Mouse (Mus musculus) central nervous system, embryonic 18 days (tissue): ENCODE measurements around the gene Smim24. TPM values are rescaled to one million over a fixed set of nuclear protein-coding genes. Genes with fewer than 3 reads are reported as not detected.

Source experiments
- polyA plus RNA-seq: library from polyadenylated mRNA; depleted of rRNA; stranded (reverse); fragments of >200 nt; gene quantifications from 2 replicates; pipeline ENCODE4 v1.2.3, GENCODE M21; 2012; rRNA removed

Gene Smim24
- 3.9 and 4.1 TPM in 2 replicates for polyA plus RNA-seq

DNA sequence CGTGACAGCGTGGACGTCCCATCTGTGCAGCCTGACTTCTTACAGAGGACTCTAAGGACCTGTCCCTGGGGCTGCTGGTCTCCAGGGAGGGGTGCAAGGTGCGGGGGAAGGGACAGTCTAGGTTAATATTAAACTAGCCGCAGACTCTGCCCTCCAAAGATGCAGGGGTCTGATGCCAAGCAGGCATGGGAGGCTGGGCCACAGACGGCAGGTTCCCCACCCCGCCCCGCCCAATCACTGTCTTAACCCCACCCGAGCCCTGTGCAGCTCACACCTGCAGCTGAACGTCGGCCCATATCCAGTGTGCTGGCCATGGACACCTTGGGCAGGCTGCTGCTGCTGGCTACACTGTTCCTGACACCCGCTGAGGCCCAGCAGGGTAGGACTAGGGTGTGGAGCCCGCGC is at the start of gene Smim24:
TSS of gene Smim24 (plus strand) at position 271 of the 405 bp plus-strand sequence.

GRCm38 (mm10) chr10:81350351-81351063 is 42.3 kb upstream of the Smim24 start, which contains the start of gene Hmg20b:
TSS of gene Hmg20b (minus strand) at chr10:81350480.

DNA sequence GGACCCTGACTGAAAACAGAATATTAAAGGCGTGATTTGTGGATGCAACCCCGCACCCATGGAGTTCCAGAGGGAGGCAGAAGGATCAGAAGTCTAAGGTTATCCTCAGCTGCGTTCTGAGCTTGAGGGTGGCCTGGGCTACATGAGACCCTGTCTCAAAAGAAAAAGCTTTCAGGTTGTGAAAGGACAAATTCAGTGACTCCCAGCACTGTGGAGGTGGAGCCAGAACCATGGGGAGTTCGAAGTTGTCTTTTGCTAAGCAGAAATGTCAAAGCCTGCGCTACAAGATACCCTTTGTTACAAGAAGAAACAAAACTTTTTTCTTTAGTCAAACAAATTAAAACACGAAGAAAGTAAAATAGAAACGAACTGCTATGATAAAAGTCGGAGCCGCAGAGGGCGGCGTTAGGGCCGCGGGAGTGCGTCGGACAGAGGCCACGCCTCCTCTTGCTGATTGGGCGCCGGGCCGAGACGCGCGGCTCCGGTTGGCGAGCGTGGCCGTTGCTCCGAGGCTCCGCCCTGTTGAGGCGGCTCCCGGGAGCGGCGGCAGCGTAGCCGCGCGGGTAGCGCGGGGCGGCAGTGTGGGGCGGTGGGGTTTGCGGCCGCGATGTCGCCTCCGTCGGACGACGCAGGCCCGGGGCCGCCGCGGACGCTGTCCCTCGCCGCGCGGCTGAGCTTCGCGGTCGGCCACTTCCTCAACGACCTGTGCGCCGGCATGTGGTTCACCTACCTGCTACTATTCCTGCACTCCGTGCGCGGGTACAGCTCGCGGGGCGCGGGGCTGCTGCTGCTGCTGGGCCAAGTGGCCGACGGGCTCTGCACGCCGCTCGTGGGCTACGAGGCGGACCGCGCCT is 35.6 kb upstream of the Smim24 start, which contains the start of gene Mfsd12:
TSS of gene Mfsd12 (plus strand) at position 501 of the 854 bp plus-strand sequence.

DNA sequence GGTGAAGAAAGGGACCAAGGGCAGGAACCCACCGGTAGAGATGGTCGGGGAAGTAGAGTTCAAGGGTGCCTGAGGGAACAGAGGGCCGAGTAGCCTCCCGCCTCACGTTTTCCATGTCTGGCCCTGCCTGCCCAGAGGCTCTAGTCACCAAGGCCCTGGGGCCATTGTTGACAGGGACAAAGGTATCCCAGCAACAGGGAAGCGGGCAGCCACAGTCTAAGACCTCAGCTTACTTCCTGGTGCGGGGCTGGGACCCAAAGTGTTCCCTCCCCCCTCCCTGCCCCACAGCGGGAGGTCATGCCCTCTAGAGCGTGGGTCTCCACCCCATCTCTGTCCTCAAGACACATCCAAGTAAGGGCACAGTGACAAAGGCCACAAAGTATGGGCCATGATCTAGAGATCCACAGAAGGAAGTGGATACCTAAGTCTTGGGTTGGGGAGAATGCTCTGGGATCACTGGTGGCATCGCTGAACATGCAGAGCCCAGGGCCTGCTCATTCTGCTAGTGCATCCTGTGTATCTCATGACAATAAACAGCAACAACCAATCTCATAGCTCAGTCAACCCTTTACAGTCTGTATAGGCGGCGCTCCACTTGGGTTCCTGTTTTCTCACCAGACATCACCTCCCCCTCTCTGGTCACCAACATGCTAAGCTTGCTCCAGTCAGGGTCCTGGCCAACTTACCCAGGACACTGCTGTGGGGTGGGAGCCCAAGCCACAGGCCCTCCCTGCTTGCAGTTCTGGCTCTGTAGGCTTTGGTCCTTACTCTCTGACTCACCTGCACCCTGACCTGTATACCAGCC is 27.0 kb upstream of the Smim24 start, which contains the start of gene 4930404N11Rik:
TSS of gene 4930404N11Rik (minus strand) at position 145 of the 805 bp plus-strand sequence.

GRCm38 (mm10) chr10:81377793-81378552 is 14.9 kb upstream of the Smim24 start, which contains the start of gene Fzr1:
TSS of gene Fzr1 (minus strand) at chr10:81378516.

DNA sequence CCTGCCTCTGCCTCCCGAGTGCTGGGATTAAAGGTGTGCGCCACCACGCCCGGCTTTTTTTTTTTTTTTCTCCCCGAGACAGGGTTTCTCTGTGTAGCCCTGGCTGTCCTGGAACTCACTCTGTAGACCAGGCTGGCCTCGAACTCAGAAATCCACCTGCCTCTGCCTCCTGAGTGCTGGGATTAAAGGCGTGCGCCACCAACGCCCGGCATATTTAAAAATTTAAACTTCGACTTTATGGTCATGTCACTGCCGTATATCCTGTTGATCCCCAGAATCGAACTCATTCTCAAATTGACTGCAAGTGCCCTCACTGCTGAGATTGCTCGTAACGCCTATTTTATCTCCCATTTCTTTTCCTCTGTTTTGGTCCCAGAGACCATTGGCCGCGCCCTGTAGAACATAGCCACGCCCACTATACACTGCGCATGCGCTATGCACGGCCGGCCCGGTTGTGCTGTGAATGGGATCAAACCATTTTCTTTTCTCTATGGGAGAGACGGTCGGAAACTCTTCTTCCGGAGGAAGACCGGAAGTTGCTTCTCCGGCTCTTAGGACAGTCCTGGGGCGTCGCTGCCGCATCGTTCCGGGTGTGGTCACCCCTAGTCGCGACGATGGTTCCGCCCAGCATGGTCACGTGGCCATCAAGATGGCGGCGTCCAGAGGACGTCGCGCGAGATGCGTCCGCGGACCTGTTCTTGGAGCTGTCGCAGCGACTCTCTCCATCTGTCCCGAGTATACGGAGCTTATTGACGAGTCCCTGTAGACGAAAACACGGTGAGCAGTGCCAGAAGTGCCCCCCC is 8.8 kb upstream of the Smim24 start, which contains the start of the genes Dohh and Gm48551:
TSS of gene Dohh (plus strand) at position 627 of the 803 bp plus-strand sequence.
TSS of gene Gm48551 (plus strand) at position 665 of the 803 bp plus-strand sequence.

GRCm38 (mm10) chr10:81388505-81389055 is 4.3 kb upstream of the Smim24 start, which contains the start of gene Gm48552:
TSS of gene Gm48552 (plus strand) at chr10:81389005.

Other genes starting within 250 kb of the Smim24 start
- 23.5 and 28.9 TPM in 2 replicates for gene Pias4, start 225.1 kb upstream of the Smim24 start, polyA plus RNA-seq
- gene Eef2, start 216.4 kb upstream of the Smim24 start, polyA plus RNA-seq = 1,300 and 1,423 TPM in 2 replicates
- gene Dapk3, start 210.0 kb upstream of the Smim24 start, polyA plus RNA-seq = 67.6 and 77.1 TPM in 2 replicates
- gene 4930442H23Rik, start 209.2 kb upstream of the Smim24 start, polyA plus RNA-seq = not detected in 2 replicates
- gene Nmrk2, start 191.0 kb upstream of the Smim24 start, polyA plus RNA-seq = 0.16 and 0.17 TPM in 2 replicates
- gene Atcay, start 162.2 kb upstream of the Smim24 start, polyA plus RNA-seq = 163 and 174 TPM in 2 replicates
- 67.6 and 70.9 TPM in 2 replicates for gene Zfr2, start 159.9 kb upstream of the Smim24 start, polyA plus RNA-seq
- gene Matk, start 140.1 kb upstream of the Smim24 start, polyA plus RNA-seq = 160 and 167 TPM in 2 replicates
- 61.6 and 82.0 TPM in 2 replicates for gene Mrpl54, start 126.1 kb upstream of the Smim24 start, polyA plus RNA-seq
- 43.6 and 46.7 TPM in 2 replicates for gene Apba3, start 126.1 kb upstream of the Smim24 start, polyA plus RNA-seq
- gene Tjp3, start 101.5 kb upstream of the Smim24 start, polyA plus RNA-seq = 4.7 and 5.7 TPM in 2 replicates
- gene Pip5k1c, start 100.1 kb upstream of the Smim24 start, polyA plus RNA-seq = 209 and 257 TPM in 2 replicates
- 31.3 and 32.6 TPM in 2 replicates for gene Cactin, start 71.9 kb upstream of the Smim24 start, polyA plus RNA-seq
- gene Tbxa2r, start 64.3 kb upstream of the Smim24 start, polyA plus RNA-seq = 2.9 and 3.2 TPM in 2 replicates
- gene Gipc3, start 49.8 kb upstream of the Smim24 start, polyA plus RNA-seq = 0.08 and 0.09 TPM in 2 replicates
- 29.3 and 32.0 TPM in 2 replicates for gene Hmg20b, start 42.6 kb upstream of the Smim24 start, polyA plus RNA-seq
- gene Mfsd12, start 35.6 kb upstream of the Smim24 start, polyA plus RNA-seq = 17.9 and 18.2 TPM in 2 replicates
- 0.48 TPM in 1 of 2 replicates, not detected in the other for gene 4930404N11Rik, start 27.2 kb upstream of the Smim24 start, polyA plus RNA-seq
- 138 and 139 TPM in 2 replicates for gene Fzr1, start 14.5 kb upstream of the Smim24 start, polyA plus RNA-seq
- 66.2 and 66.7 TPM in 2 replicates for gene Dohh, start 8.6 kb upstream of the Smim24 start, polyA plus RNA-seq
- 6.6 and 8.8 TPM in 2 replicates for gene Gm48551, start 8.6 kb upstream of the Smim24 start, polyA plus RNA-seq
- gene Gm48552, start 4.0 kb upstream of the Smim24 start, polyA plus RNA-seq = 7.0 and 10.1 TPM in 2 replicates
- gene Nfic, start 62.6 kb downstream of the Smim24 start, polyA plus RNA-seq = 8.6 and 8.9 TPM in 2 replicates
- 300 and 400 TPM in 2 replicates for gene Celf5, start 89.7 kb downstream of the Smim24 start, polyA plus RNA-seq
- 141 and 144 TPM in 2 replicates for gene Ncln, start 103.3 kb downstream of the Smim24 start, polyA plus RNA-seq
- 0.23 and 0.24 TPM in 2 replicates for gene S1pr4, start 107.1 kb downstream of the Smim24 start, polyA plus RNA-seq
- 0.74 and 0.98 TPM in 2 replicates for gene Gna15, start 131.2 kb downstream of the Smim24 start, polyA plus RNA-seq
- gene Gna11, start 152.1 kb downstream of the Smim24 start, polyA plus RNA-seq = 115 and 121 TPM in 2 replicates
- gene Aes, start 166.4 kb downstream of the Smim24 start, polyA plus RNA-seq = 591 and 640 TPM in 2 replicates
- 117 and 122 TPM in 2 replicates for gene Tle2, start 181.5 kb downstream of the Smim24 start, polyA plus RNA-seq
- gene Tle6, start 208.0 kb downstream of the Smim24 start, polyA plus RNA-seq = 9.6 and 12.3 TPM in 2 replicates
- gene BC025920, start 213.2 kb downstream of the Smim24 start, polyA plus RNA-seq = 3.9 and 4.6 TPM in 2 replicates
- gene Sirt6, start 234.7 kb downstream of the Smim24 start, polyA plus RNA-seq = 45.2 and 51.5 TPM in 2 replicates
- 121 and 135 TPM in 2 replicates for gene Ankrd24, start 235.5 kb downstream of the Smim24 start, polyA plus RNA-seq